Mouse (Mus musculus) stomach, embryonic 16.5 days (tissue): ENCODE measurements around the gene Rptor. TPM values are rescaled to one million over a fixed set of nuclear protein-coding genes. Genes with fewer than 3 reads are reported as not detected.

ENCODE experiments used
- ATAC-seq: fragments of 200-750 bp; cut with Nextera tagmentation; 2 replicates; pipeline ENCODE4 v1.8.0; 2017; ENCODE audit warnings: moderate number of reproducible peaks, moderate TSS enrichment; ENCODE audit not compliant: insufficient read depth, low FRiP score
- H3K27ac ChIP-seq: fragments of 300-500 bp; sonication (generic); 2 replicates; pipeline ENCODE4 v1.5.1; 2014; ENCODE audit warnings: low read length
- H3K27me3 ChIP-seq: fragments of 300-500 bp; sonication (generic); 2 replicates; pipeline ENCODE4 v1.6.1; 2014; ENCODE audit warnings: low read length, control low read depth, mixed read lengths; ENCODE audit not compliant: control insufficient read depth, insufficient read depth
- H3K36me3 ChIP-seq: fragments of 300-500 bp; sonication (generic); 2 replicates; pipeline ENCODE4 v1.6.1; 2014; ENCODE audit warnings: low read length; ENCODE audit not compliant: control insufficient read depth, insufficient read depth
- H3K4me1 ChIP-seq: fragments of 300-500 bp; sonication (generic); 2 replicates; pipeline ENCODE4 v1.6.1; 2014; ENCODE audit warnings: low read length, control low read depth, mixed read lengths; ENCODE audit not compliant: control insufficient read depth, insufficient read depth
- H3K4me2 ChIP-seq: fragments of 300-500 bp; sonication (generic); 2 replicates; pipeline ENCODE4 v1.6.1; 2014; ENCODE audit warnings: low read depth, low read length, mixed read lengths
- H3K4me3 ChIP-seq: fragments of 300-500 bp; sonication (generic); replicated peaks from 2 replicates; pipeline ENCODE4 v1.5.1; 2014; ENCODE audit warnings: mild to moderate bottlenecking, low read length
- H3K9ac ChIP-seq: fragments of 300-500 bp; sonication (generic); 2 replicates; pipeline ENCODE4 v1.6.1; 2014; ENCODE audit warnings: low read length
- H3K9me3 ChIP-seq: fragments of 300-500 bp; sonication (generic); replicated peaks from 2 replicates; pipeline ENCODE4 v1.6.1; 2016; ENCODE audit warnings: low read length, control low read depth; ENCODE audit not compliant: control insufficient read depth
- WGBS: fragments of 180-500 bp; shearing (Covaris S2); extraction: QIAGEN DNeasy Blood & Tissue Kit; methylation state at CpG from one replicate; pipeline ENCODE4 v1.1.7; 2014; 5-methylcytosine and 5-hydroxymethylcytosine counted together
- polyA plus RNA-seq: library from polyadenylated mRNA; unstranded; fragments of >200 nt; fragmentation: Nextera tagmentation; extraction: Ambion mirVana; gene quantifications from 2 replicates; pipeline ENCODE4 v1.2.1, GENCODE M21; 2015

Gene Rptor
- polyA plus RNA-seq, 1 experiment from 2014 or later: 6.1 TPM

GRCm38 (mm10) chr11:119631222-119631870 lies 28.6 kb downstream of the Rptor start:
- no peak for ATAC-seq
- 0 out of 2 replicates have a peak, but pooled peaks cover 4% of the 10 kb centered on the region for H3K4me1 ChIP-seq
- WGBS: 56% methylated on average over 3 of the region's 3 CpGs
- H3K4me2 ChIP-seq: no peak overlapping the region
- no peak overlapping the region for H3K4me3 ChIP-seq
- no peaks in the 10 kb centered on the region for H3K36me3 ChIP-seq
- H3K27ac ChIP-seq: no peak overlapping the region
- H3K9ac ChIP-seq: no peak overlapping the region
- no peaks in the 10 kb centered on the region for H3K27me3 ChIP-seq
- H3K9me3 ChIP-seq: no peaks in the 10 kb centered on the region

DNA sequence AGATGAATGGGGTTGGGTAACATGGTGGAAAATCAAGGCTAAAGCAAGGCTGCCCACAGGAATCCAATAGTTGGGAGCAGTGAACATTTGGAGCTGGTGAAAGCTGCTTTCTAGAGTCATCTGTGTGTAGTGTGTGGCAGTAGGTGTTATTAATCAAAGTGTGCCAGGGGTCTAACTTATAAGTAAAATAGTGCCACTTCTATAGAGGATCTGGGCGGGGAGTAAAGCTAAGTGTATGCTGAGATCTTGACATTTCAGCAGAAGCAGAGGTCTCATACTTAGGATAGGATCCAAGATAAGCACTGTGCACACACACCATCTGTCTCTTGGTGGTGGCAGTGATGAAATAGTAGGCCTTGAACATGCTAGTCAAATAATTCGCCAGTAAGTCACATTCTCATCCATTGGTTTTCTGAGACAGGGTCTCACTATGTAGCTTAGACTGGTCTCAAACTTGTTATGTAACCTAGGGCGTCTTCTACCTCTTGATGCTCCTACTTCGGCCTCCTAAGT lies 33.7 kb downstream of the Rptor start:
- no peaks in the 10 kb centered on the region for H3K27me3 ChIP-seq
- 77% methylated on average over 4 of the region's 4 CpGs for WGBS
- H3K4me3 ChIP-seq: no peak overlapping the region
- no peak for ATAC-seq
- no peak overlapping the region for H3K4me2 ChIP-seq
- no peak overlapping the region for H3K27ac ChIP-seq
- H3K4me1 ChIP-seq: peaks cover 2% of the 10 kb centered on the region; the same call in 1 of the 2 replicates
- H3K9ac ChIP-seq: no peak overlapping the region
- no peaks in the 10 kb centered on the region for H3K9me3 ChIP-seq
- H3K36me3 ChIP-seq: no peaks in the 10 kb centered on the region

DNA sequence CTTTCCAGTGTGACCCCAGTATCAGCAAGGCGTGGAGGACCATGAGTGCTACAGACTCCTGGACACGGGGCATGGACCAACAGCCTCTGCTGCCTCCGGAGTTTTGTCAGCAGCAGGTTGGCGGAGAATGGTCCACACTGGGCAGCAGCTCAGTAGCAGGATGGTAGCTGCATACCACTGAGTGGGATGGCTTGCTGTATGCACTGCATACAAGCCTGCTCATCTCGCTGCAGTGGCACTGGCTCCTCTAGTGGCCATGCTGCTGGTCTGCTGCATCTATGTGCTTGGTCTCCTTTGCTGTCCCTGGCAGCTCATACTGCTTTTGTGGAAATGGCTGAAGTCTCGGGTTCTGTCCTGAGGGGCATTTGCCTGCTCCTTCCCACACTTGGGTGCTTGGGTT lies 34.8 kb downstream of the Rptor start:
- Histone ChIP-seq H3K27ac (no peak overlapping the region), H3K27me3 (no peaks in the 10 kb centered on the region), H3K36me3 (no peaks in the 10 kb centered on the region), H3K9me3 (no peaks in the 10 kb centered on the region), H3K4me1 (peaks cover 2% of the 10 kb centered on the region; the same call in 1 of the 2 replicates), H3K9ac (no peak overlapping the region), H3K4me2 (no peak overlapping the region), H3K4me3 (no peak overlapping the region)
- WGBS: 65% methylated on average over 6 of the region's 6 CpGs
- no peak for ATAC-seq

- H3K4me2 ChIP-seq: no peak overlapping the region
- 53% methylated on average over 9 of the region's 9 CpGs for WGBS
- H3K36me3 ChIP-seq: no peaks in the 10 kb centered on the region
- H3K9me3 ChIP-seq: no peaks in the 10 kb centered on the region
- H3K27ac ChIP-seq: no peak overlapping the region
- no peak for ATAC-seq
- H3K4me3 ChIP-seq: no peak overlapping the region
- H3K4me1 ChIP-seq: peaks cover 7% of the 10 kb centered on the region; the same call in 1 of the 2 replicates
- no peak overlapping the region for H3K9ac ChIP-seq
- no peaks in the 10 kb centered on the region for H3K27me3 ChIP-seq
These were observed 37.8 kb downstream of the Rptor start for GRCm38 (mm10) chr11:119640491-119640890.

GRCm38 (mm10) chr11:119641831-119642381 lies 39.2 kb downstream of the Rptor start:
- WGBS: 89% methylated on average over 9 of the region's 9 CpGs

GRCm38 (mm10) chr11:119643347-119643746 lies 40.6 kb downstream of the Rptor start:
- WGBS: 83% methylated on average over 7 of the region's 7 CpGs
- Histone ChIP-seq H3K9ac (no peak overlapping the region), H3K9me3 (no peaks in the 10 kb centered on the region), H3K27ac (no peak overlapping the region), H3K4me3 (no peak overlapping the region), H3K36me3 (no peaks in the 10 kb centered on the region), H3K4me1 (0 out of 2 replicates have a peak, but pooled peaks cover 4% of the 10 kb centered on the region), H3K4me2 (no peak overlapping the region), H3K27me3 (no peaks in the 10 kb centered on the region)
- ATAC-seq: no peak

More at GRCm38 (mm10) chr11:119641831-119642381, 39.2 kb downstream of the Rptor start:
- H3K27me3 ChIP-seq: no peaks in the 10 kb centered on the region
- no peak overlapping the region for H3K27ac ChIP-seq
- H3K36me3 ChIP-seq: no peaks in the 10 kb centered on the region
- H3K4me1 ChIP-seq: 0 out of 2 replicates have a peak, but pooled peaks cover 4% of the 10 kb centered on the region
- H3K4me2 ChIP-seq: no peak overlapping the region
- no peak overlapping the region for H3K9ac ChIP-seq
- H3K9me3 ChIP-seq: no peaks in the 10 kb centered on the region
- no peak overlapping the region for H3K4me3 ChIP-seq
- no peak for ATAC-seq

DNA sequence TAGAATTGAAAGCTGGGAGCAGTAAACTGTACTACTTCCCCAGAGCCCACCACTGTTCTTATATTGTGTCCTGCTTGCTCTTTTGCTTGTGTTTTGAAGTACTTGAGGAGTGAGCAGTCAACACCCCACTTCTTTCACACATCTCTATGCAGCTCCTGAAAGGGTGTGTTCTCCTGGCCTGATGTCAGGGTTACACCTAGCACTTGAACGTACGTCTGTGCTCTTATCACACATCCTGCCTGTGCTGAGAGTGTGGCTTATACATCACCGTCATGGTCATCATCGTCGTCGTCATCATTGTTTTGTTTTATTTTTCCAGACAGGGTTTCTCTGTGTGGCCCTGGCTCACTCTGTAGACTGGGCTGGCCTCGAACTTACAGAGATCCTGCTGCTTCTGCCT lies 41.4 kb downstream of the Rptor start:
- H3K27ac ChIP-seq: no peak overlapping the region
- WGBS: 55% methylated on average over 7 of the region's 7 CpGs
- no peak for ATAC-seq
- H3K36me3 ChIP-seq: no peaks in the 10 kb centered on the region
- no peaks in the 10 kb centered on the region for H3K9me3 ChIP-seq
- H3K9ac ChIP-seq: no peak overlapping the region
- H3K4me2 ChIP-seq: no peak overlapping the region
- no peak overlapping the region for H3K4me3 ChIP-seq
- 0 out of 2 replicates have a peak, but pooled peaks cover 4% of the 10 kb centered on the region for H3K4me1 ChIP-seq
- H3K27me3 ChIP-seq: no peaks in the 10 kb centered on the region

DNA sequence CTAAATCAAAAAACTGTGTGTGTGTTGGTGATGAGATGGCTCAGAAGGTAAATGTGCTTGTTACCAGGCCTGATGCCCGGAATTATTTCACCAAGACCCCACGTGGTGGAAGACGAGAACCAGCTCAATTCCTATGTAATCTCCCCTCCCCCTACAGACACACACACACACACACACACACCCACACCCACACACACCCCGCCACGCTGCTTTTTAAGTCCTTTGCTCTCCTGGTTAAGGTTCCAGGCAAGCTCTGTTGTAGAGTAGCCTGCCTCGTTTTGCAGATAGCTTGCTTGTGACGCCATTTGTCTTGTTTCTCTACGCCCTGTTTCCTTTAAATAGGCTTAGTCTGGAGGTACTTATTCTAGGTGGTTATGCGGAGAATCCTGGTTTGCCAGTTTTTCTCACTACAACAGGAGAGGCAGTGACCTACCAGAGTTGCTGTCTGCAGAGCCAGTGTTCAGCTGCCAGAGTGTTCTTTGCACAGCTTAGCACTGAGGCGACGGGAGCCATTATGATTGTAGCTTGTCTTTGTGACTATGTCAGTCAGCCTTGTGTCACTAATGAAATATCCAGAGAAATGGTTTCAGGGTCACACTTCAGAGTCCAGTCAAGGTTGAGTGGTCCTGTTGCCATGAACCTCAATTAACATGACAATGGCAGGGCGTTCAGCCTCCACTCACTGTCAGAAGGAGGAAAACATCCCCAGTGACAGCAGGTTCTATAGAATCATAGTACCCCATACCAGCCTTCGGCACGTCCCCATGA lies 42.1 kb downstream of the Rptor start:
- ATAC-seq: no peak
- Histone ChIP-seq H3K4me3 (no peak overlapping the region), H3K36me3 (no peaks in the 10 kb centered on the region), H3K27me3 (no peaks in the 10 kb centered on the region), H3K9ac (no peak overlapping the region), H3K27ac (no peak overlapping the region), H3K4me1 (0 out of 2 replicates have a peak, but pooled peaks cover 6% of the 10 kb centered on the region), H3K4me2 (no peak overlapping the region), H3K9me3 (no peaks in the 10 kb centered on the region)
- 79% methylated on average over 14 of the region's 14 CpGs for WGBS

DNA sequence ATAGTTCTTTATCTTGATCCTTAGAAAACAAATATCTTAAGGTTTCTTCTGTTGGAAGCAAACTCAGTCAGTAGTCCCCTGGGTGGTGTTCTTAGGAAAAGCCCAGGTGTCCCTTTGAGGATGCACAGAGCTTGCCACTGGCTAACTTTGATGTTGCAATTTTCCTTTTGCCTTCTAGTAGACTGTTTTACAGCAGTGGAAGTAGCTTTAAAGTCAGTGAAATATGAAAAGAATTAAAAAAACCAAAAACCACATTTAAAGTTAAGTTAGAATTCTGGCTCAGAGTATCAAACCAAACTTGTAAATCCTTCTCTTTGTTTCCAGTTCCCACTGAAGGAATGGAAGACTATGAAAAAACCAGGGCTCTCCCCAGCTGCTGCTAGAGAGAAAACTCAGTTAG lies 47.8 kb downstream of the Rptor start:
- Histone ChIP-seq H3K36me3 (no peaks in the 10 kb centered on the region), H3K4me2 (no peak overlapping the region), H3K9me3 (no peaks in the 10 kb centered on the region), H3K27ac (no peak overlapping the region), H3K4me3 (no peak overlapping the region), H3K27me3 (no peaks in the 10 kb centered on the region), H3K9ac (no peak overlapping the region), H3K4me1 (peaks cover 2% of the 10 kb centered on the region; the same call in 1 of the 2 replicates)
- ATAC-seq: no peak
